Mouse (Mus musculus) thymus, adult 2 months (tissue): ENCODE measurements around the gene Glis1. TPM values are rescaled to one million over a fixed set of nuclear protein-coding genes. Genes with fewer than 3 reads are reported as not detected.

Experiments used
- DNase-seq: peaks from one replicate; pipeline ENCODE4 v3.0.0; 2021
- H3K27ac ChIP-seq: fragments of 200-500 bp; 2 replicates; pipeline ENCODE4 v1.5.1; 2012; ENCODE audit warnings: low read length, control low read depth; ENCODE audit not compliant: control insufficient read depth, insufficient read depth
- H3K27me3 ChIP-seq: fragments of 200-500 bp; 2 replicates; pipeline ENCODE4 v1.6.1; 2012; ENCODE audit warnings: mild to moderate bottlenecking, low read length, moderate library complexity, mixed read lengths; ENCODE audit not compliant: control insufficient read depth, insufficient read depth
- H3K36me3 ChIP-seq: fragments of 200-500 bp; 2 replicates; pipeline ENCODE4 v1.6.1; 2012; ENCODE audit warnings: mild to moderate bottlenecking, low read length, moderate library complexity; ENCODE audit not compliant: control insufficient read depth, insufficient read depth
- H3K4me1 ChIP-seq: fragments of 200-500 bp; replicated peaks from 2 replicates; pipeline ENCODE4 v1.6.1; 2012; ENCODE audit warnings: low read length; ENCODE audit not compliant: control insufficient read depth, insufficient read depth
- H3K4me3 ChIP-seq: fragments of 200-500 bp; 2 replicates; pipeline ENCODE4 v1.5.1; 2012; ENCODE audit warnings: mild to moderate bottlenecking, low read length, control low read depth, moderate library complexity; ENCODE audit not compliant: control insufficient read depth, insufficient read depth
- CTCF ChIP-seq: fragments of 200-500 bp; IDR thresholded peaks from 2 replicates; pipeline ENCODE4 v1.5.1; 2012; ENCODE audit warnings: mild to moderate bottlenecking, control low read depth, low read length, moderate library complexity, borderline replicate concordance; ENCODE audit not compliant: control insufficient read depth, poor library complexity, insufficient read depth; ENCODE audit errors: extremely low read depth
- POLR2A ChIP-seq: fragments of 200-500 bp; IDR thresholded peaks from 2 replicates; pipeline ENCODE4 v1.6.1; 2012; ENCODE audit warnings: mild to moderate bottlenecking, low read length, control low read depth, moderate library complexity; ENCODE audit not compliant: control insufficient read depth, poor library complexity, insufficient read depth; ENCODE audit errors: extremely low read depth
- WGBS: fragments of 180-500 bp; shearing (Covaris S2); methylation state at CpG from one replicate; pipeline ENCODE4 v1.1.7; 2018; 5-methylcytosine and 5-hydroxymethylcytosine counted together
- polyA plus RNA-seq: library from polyadenylated mRNA; depleted of rRNA; stranded (reverse); fragments of >200 nt; gene quantifications from 2 replicates; pipeline ENCODE4 v1.2.3, GENCODE M21; 2012

The Glis1 gene
- polyA plus RNA-seq, 1 experiment: 0.71 TPM

DNA sequence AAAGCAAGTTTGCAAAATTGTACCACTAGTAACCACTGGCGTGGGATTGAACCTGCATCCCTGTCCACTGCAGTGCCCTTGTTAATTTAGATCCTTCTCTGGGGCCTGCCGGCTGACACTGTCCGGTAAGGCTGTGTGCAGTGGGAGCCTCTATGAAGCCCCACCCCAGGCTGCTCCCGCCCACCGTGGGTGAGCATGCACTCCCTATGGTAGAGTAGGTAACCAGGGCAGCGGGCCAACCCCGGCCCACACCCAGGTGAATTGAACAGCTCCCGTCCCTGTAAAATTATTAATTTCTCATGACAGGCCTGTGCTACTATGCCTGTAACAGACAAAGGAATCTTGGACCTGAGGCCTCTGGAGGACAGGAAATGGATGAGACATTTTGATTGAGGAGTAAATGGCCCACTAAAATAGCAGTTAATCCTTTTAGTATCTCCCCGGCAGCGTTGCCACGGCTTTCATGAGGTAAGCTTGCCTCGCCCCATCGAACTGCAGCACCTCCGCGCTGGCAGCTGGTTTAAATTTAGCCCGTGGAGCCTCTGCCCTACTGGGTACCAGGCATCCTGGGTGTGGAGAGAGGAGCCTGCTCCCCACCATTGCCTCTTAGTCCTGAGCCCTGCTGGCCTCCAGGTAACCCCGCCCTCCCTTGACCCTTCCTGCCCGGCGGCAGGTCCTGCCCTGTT, 136.1 kb downstream of the Glis1 start:
- DNase-seq: no peak
- H3K27me3 ChIP-seq: no peaks in the 10 kb centered on the region
- 78% methylated on average over 19 of the region's 19 CpGs for WGBS

DNA sequence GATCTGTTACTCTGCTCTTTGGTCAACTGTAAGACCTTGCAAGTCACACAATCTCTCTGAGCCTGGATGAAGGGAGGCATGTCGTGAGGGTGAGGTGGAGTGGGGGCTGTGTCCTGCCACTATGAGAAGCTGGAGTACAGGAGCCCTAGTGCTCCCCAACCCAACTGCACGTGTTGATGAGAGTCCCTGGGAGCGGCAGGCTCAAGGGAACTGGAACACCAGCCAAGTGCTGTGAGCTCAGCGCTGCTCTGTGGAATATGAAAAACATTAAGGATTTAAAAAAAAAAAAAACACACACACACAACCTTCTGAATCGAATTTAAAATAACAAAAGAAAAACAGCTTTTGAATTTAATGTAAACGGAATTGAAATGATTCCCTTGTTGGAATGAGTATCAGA, 141.4 kb downstream of the Glis1 start:
- DNase-seq: no peak
- Histone ChIP-seq H3K27ac (no peak overlapping the region), H3K4me3 (no peak overlapping the region), H3K4me1 (no peaks in the 10 kb centered on the region), H3K36me3 (no peaks in the 10 kb centered on the region), H3K27me3 (no peaks in the 10 kb centered on the region)
- TF ChIP-seq POLR2A: no peak
- WGBS: 86% methylated on average over 6 of the region's 6 CpGs

More for the DNA sequence above, 136.1 kb downstream of the Glis1 start:
- Histone ChIP-seq H3K36me3 (no peaks in the 10 kb centered on the region), H3K4me3 (no peak overlapping the region), H3K27ac (no peak overlapping the region), H3K4me1 (no peaks in the 10 kb centered on the region)
- no peak for TF ChIP-seq CTCF
- TF ChIP-seq POLR2A: no peak

DNA sequence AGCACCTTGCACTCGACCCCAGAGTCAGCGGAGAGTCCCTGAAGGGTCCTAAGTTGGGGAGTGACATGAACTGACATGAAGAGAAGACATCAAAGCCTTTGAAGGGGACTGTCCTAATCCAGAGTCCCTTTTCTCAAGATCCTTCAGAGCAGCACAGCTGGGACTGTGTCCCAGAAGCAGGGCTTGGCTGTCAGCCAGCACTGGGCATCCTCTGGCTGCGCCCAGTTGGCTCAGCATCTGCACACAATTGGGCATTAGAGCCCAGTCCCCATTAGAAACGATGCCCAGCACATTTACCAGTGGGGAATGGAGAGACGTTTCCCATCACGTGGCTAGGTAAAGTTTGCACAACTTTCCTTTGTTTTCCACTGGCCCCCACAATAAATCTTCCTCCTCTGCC, 142.4 kb downstream of the Glis1 start:
- no peaks in the 10 kb centered on the region for H3K27me3 ChIP-seq
- no peak for DNase-seq
- WGBS: 47% methylated on average over 6 of the region's 6 CpGs
- H3K27ac ChIP-seq: no peak overlapping the region
- H3K4me1 ChIP-seq: no peaks in the 10 kb centered on the region
- TF ChIP-seq CTCF: no peak
- no peak for TF ChIP-seq POLR2A
- H3K36me3 ChIP-seq: no peaks in the 10 kb centered on the region
- no peak overlapping the region for H3K4me3 ChIP-seq

DNA sequence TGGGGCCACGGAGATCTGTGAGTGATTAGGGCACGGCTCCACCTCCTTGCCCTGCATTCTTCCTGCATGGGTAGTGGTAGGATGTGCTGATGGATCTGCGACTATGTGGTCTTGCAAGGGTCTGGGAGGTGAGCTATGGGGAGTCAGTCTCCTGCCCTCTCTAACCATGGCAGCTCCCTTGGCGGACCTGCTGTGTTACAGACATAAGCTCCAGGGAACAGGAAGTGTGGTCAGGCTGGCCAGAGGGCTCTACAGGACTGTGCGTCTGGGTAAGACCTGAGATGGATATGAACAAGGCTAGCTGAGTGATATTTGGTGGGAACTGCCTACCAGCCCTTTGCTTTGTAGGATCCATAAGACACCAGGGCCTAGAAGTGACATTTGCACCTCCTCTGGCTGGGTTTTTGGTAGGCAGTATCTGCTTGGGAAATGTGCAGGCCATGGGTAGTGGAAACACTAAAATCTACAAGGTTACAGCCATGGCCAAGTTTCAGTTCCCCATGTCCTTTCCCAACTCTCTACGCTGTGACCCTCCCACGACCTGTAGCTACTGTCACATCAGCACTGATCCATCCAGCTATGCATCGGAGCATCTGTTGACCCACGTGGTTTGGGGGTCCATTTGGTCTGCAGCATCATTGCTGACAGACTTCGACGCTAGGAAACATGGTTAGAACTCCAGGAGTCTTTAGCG, 142.9 kb downstream of the Glis1 start:
- Histone ChIP-seq H3K27me3 (no peaks in the 10 kb centered on the region), H3K4me3 (no peak overlapping the region), H3K36me3 (no peaks in the 10 kb centered on the region), H3K27ac (no peak overlapping the region), H3K4me1 (no peaks in the 10 kb centered on the region)
- DNase-seq: no peak
- WGBS: 60% methylated on average over 12 of the region's 12 CpGs
- TF ChIP-seq CTCF (no peak), POLR2A (no peak)

DNA sequence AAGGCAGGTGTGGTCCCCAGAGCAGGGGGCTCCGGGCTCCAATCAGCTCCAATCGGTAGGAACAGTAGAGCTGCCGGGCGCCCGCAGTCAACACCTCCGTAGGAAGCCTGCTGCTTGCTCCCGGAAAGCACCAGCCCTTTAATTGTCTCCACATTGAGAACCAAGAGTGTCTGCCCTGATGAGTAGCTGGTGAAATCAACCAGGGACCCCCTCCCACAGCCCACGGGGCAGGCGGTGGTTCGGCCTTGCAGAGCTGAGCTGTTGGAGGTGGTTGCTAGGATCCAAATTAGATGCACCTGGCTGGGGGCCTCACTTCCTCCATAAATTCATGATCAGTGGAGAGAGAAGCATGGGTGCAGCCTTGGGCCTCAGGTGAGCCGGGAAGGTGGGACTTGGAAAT, 146.5 kb downstream of the Glis1 start:
- no peak for TF ChIP-seq CTCF
- H3K4me3 ChIP-seq: no peak overlapping the region
- H3K27ac ChIP-seq: no peak overlapping the region
- H3K27me3 ChIP-seq: no peaks in the 10 kb centered on the region
- no peaks in the 10 kb centered on the region for H3K4me1 ChIP-seq
- WGBS: 95% methylated on average over 11 of the region's 11 CpGs
- no peaks in the 10 kb centered on the region for H3K36me3 ChIP-seq
- no peak for DNase-seq

DNA sequence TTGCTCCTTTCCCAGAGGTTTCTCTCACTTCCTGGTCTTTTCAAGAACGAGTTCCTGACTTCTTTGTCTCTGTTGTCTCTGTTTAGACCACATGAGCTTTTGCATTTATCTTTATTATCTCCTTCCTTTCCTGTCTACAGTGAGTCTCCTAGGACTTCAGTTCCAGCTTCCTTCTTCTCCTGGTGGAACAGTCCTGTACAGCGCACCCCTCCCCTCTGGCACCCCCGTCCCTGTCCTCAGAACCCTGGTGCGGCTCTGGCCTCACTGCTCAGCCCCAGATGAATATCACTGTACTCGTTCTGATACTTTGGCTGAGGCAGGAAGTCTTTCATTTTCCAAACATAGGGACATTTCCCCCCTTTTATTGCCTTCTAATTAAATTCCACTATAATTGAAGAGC, 152.0 kb downstream of the Glis1 start:
- no peaks in the 10 kb centered on the region for H3K27me3 ChIP-seq
- no peak overlapping the region for H3K4me3 ChIP-seq
- TF ChIP-seq POLR2A: no peak
- no peak for TF ChIP-seq CTCF
- H3K36me3 ChIP-seq: no peaks in the 10 kb centered on the region
- 60% methylated on average over 5 of the region's 5 CpGs for WGBS
- no peaks in the 10 kb centered on the region for H3K4me1 ChIP-seq
- no peak for DNase-seq
- H3K27ac ChIP-seq: no peak overlapping the region
